Mouse (Mus musculus): ENCODE measurements around the gene Myo3b.

- TF ChIP-seq POLR2A (IDR thresholded peaks at IDR 0.05; ENCODE audit: low read depth, low read length), result no peak
- TF ChIP-seq CTCF (IDR thresholded peaks at IDR 0.05; ENCODE audit: extremely low read depth, insufficient read length, insufficient replicate concordance, low read depth, low read length), result no peak
Measured at GRCm38 (mm10) chr2:70218469-70218868, 179.5 kb downstream of the Myo3b start.
